Mouse (Mus musculus) urinary bladder, postnatal 10 days (tissue): ENCODE data around the gene Hscb.
A peak's percentile ranks its signal among the peaks of the same experiment; 100 is the strongest.

Source experiments
- DNase-seq: peaks from one replicate; pipeline ENCODE4 v3.0.0; 2022; ENCODE audit warnings: low spot score

Gene Hscb

DNA sequence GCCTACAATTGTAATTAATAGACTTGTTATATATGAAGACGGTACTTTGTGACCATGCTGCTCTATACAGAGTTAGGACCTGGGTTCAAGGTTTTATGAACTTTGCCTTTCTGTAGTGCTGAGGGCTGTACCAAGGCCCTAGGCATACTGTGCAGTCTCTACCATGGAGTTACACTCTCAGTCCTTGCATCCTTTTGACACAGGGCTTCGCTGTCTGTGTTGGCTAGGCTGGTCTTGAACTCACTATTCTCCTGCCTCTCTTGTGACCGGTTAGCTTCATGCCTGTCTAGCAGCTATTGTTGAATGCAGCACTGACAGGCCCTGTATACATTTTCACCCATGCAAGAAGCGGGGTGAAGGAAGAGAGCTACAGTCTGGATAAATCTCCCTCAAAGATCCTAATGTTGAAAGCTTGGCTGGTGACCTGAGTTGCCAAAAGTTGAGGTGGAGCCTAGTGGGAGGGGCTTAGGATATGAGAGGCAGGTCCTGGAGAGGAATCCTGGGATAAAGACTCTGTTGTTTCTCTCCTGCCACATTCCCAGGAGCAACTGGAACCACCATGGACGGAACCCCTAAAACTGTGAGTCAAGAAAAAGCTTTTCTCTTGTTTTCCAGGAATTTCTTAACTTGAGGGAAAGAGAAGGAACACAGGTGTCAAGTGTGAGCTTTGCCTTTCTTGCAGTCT, 8.4 kb downstream of the Hscb start:
- DNase-seq, result no peak

DNA sequence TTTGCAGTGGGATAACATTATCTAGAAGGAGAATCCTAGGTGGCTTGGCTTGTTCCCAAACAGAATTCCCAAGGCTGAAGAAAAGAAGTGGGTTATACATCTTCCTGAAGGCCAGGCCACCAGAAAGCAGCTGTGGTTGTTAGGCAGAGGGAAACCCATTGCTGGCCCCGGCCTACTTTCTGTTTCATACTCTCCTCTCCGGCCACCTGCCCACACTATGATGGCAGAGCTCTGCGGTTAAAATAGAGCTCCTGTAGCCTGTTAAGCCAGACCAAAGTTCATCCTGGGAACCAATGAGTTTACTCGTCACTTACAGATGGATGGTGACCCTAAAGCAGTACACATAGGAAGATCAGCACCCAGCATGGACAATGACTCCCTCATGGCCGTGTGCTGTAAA, 12.0 kb downstream of the Hscb start:
- DNase-seq, result no peak

DNA sequence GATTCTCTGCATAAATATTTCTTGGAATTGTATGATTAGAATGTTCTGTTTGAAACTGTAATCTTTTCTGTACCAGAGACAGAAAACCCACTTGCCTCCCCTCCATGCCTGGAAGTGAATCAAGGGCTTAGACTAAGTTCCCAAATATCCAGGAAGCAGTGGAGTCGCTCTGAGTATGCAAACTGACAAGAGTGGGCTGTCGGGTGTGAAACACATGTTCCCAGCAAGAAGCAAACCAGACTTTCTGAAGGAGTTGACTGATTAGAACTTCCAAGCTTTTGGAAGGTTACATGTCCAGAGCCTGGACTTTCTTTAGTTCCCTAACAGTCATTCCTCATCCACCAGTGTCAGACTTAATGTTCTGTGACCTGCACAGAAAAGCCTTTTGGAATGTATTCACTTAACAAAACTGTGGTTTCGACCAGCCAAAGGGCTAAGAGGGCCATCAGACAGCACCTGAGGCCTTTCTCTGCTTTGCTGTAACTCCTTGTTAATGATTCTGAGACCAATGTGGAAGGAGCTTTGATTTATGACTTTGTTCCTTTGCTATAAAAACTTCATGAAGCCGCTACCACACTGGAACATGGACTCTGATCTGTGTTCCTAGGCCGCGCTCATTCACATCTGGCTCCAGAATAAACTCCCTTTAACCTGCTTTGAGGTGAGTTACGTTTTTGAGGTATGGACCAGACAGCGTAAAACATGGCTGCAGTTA, 12.6 kb downstream of the Hscb start:
- DNase-seq, result no peak

DNA sequence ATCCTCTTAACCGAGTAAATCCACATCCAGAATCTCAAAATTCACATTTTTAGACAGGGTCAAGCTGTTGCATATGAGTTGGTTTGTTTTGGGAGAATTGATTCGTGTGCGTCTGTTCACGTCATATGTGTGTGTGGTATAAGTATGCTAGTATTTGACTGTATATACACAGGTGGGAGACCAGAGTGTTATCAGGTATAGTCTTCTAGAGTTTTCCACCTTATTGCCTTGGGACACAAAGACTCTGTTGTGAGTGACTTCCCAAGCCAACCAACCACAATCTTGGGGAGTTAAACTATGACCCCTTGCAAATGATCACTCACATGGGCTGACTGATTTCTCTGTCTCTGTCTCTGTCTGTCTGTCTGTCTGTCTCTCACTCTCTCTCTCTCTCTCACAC, 15.2 kb downstream of the Hscb start:
- DNase-seq, result no peak

DNA sequence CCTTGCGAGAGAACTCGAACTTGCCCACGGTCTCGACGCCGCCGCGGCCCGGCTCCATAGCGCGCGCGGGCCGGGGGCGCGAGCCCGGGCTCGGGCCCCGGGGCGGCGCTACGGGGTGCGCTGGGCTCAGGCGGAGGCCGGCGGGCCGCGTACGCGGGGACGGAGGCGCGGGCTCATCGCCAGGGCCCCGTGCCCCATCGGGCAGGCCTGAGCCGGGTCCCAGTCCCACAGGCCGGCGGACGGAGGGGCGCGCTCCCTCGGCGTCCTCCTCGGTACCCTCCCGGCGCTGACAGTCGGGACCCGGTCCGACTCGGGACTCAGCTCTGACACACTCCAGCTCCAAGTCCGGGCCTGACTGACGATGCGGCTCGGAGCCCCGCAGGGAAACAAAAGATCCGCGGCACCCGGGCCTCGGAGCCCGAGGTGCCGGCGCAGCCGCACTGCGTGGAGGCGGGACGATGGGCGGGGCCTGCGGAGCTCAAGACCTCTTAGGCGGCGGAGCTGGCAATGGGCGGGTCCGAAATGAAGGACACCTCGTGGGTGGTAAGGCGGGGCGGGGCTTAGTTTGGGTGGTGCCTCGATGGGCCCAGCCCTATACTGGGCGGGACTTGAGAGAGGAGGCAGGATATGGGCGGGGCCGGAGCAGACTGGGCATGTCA, 29.8 kb downstream of the Hscb start, which contains the start of gene Ulk1:
Gene Ulk1, minus strand, starts transcription at position 431 of the 659 bp plus-strand sequence.
- peak; percentile 99 for DNase-seq

DNA sequence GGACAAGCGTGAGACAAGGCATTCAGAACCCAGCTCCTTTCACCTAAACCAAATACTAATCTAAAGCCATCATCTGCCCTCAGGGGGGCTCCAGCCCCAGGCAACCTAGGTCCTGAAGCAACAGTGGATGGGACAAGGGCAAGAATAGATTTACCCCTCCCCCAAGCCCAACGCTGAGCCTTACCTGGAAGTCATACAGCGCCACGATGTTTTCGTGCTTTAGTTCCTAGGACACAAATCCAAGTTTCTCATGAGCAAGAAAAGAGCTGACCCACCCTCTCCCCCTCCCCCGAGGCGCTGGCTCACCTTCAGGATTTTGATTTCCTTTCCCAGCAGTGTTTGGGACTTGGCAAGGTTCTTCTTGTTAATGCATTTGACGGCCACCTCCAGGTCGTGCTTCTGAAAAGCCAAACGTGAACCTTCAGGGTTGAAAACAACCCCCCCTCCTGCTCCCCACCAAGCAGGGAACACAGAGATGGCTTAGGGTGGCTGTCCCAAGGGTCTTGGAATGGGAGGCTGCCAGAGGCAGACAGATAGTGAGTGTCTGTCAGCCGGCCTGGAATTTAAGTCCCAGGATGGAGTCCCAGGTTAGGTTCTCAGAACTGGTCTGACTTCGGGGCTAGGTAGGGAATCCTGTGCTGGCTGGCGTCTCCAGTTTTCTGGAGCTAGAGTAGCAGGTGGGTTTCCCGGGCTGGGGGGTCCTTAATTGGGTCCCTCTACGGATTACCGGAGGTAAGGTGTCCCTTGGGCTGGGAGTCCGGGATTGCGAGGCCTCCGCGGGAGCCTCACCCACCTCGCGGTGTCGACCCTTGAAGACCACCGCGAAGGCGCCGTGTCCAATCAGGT, 30.5 kb downstream of the Hscb start:
- no peak for DNase-seq

DNA sequence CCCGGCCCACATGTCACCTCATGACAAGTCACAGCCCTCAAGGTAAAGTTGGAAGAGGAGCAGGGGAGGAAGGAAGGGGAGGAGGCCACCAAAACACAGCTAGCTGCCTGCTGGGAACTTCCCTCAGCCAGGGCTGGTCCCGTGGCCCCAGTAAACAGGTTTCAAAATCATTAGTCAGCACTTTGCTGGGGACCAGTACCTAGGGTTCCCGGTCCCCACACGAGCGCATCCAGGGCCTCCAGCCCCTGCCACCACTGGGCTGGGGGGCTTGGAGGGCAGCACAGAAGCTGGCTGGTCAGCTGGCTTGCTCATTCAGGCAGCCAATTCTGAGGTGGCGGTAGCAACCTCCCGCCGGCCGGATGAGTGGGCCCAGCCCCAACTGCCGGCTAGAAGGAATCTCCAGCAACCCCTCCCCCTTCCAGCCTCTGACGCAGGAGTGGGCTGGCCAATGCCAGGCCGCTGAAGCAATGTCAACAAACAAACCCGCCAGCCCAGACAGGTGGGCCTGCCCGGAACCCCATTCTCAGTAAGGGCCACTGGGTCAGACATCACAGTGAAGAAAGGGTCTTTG, 31.4 kb downstream of the Hscb start:
- DNase-seq, result peak; percentile 73

DNA sequence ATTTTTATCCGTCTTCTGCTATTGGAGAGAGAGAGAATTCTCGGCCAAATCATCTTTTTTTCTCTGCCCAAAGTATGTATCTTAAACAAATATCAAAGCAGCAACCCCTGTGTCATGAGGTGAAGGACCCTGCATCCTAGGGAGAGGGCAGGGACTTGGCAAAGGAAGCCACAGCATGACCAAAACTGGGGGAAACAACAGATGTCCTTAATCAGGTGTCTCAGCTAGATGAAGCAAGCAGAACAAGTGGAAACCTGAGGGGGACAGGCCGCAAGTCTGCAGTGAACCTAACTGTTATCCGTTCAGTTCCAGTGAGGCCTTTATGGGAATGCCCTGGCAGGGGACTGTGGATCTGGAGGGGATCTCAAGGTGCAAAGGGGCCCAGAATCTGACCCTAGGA, 32.1 kb downstream of the Hscb start:
- DNase-seq, result no peak

DNA sequence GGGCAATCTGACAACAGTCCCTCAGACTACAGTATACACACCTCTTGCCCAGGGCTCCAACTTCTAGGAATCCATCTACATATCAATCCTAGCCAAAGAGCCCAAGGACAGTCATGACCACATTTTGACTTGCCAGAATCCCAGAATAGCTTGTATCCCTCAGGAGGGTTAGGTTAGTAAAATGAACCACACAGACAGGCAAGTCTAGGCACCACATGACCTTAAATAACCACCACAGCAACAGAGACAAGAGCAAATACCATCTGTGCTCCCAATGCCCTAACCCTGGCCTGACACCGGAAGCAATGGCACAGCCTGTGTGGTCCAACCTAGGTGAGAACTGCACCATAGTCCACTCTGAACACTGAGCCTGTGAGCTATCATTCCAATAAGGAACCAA, 32.9 kb downstream of the Hscb start:
- DNase-seq, result no peak

DNA sequence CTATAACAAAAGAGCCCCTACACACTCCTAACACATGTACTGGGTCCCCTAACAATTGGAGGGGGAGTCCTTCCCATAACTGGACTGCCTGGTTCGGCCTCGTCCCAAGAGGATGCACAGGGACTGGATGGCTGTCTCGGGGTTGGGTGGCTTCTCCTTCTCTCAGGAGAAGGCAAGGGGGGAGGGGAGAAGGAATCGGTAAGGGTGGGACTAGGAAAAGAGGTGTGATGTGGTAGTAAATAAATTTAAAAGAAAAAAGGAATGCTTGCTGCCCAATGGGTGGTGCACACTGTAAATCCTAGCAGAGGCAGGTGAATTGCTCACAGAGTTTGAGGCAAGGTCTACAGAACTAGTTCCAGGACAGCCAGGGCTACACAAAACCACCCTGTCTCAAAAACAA, 33.4 kb downstream of the Hscb start:
- DNase-seq, result no peak

DNA sequence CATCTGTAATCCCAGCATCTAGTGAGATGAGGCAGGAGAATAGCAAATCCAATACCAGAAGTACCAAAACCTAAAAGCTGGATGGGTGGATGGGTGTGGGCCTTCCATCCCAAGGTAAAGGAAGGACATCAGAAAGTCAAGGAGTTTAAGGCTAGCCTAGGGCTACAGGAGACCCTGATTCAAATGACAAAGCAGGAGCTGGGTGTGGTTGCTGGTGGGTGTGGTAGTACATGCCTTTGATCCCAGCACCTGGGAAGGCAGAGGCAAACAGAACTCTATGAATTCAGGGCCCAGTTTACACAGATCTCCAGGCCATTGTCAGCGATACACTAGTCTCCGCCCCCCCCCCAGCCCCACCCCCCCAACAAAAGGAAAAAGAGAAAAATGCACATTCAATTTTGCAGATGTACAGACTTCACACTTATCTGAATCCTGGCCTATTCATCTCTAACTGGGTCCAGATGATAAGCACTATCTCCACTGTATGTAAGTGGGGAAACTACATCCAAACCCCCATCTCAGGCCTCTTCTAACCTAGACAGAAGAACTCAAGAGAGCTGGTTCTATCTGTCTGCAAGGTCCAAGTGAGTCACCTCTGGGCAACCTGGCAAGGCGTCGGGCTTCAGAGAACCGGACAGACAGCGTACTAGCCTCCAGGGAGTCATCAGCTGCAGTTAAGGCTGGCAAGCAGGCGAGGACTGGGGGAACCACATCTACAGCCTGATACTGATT, 35.4 kb downstream of the Hscb start:
- DNase-seq, result no peak

DNA sequence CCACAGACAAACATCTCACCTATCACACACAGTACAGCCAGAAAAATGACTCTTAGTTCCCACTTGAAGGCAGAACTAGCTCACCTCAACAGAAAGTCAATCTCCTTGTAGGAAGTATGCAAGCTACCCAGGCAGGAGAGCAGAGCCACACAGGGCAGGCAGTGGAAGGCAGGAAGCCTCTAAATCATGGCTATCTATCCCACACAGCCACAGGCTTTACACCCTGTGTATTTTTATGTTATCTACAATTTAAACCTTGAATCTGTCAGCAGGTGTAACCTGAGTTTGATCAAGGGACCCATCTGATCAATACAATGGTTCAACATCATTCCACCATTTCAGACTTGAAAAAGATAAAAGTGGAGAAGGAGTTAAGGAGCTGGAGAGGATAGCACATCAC, 36.8 kb downstream of the Hscb start:
- DNase-seq, result no peak

DNA sequence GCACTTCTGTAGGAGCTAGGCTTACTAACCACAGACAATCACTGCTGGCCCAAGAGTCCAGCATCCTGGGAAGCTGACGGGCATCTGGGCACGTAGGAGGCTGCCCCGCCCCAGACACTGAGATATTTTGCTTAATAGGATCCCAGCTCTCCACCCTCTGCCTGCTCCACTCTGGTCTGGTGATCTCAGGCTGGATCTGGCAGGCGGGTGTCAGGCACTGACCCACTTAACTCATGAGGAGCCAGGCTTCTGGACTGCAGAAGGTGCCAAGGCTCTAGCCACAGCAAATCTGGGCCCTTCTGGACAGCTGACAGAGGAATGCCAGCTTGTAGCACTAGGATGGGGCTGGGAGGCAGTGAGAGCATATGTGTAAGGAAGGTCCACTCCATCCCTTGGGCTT, 37.4 kb downstream of the Hscb start:
- no peak for DNase-seq

DNA sequence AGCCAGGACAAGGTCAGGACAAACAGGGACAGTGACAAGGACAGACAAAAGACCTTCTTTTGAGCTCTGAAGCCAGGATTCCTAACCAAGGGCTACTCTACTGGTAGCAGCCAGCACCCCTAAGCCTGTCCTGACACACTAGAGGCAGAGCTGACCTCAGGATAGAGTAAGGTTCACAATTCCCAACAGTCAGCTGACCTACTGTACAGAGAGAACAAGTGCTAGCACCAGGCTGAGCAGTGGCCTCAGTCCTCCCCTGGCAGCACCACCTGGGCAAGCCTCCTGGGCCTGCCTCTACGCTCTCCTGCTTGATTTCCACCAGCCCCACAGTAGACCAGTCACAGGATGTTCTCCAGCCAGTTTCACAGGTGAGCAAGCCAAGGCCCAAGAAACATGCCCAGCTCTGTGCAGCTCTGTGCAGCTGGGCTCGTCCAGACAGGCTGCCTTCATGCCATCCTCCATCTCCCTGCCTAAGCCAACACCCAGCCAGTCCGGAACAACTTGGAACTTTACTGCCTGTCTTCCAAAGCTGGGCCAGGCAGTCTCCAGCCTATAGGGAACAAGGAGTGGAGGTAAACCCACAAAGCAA, 38.4 kb downstream of the Hscb start:
- DNase-seq, result no peak

DNA sequence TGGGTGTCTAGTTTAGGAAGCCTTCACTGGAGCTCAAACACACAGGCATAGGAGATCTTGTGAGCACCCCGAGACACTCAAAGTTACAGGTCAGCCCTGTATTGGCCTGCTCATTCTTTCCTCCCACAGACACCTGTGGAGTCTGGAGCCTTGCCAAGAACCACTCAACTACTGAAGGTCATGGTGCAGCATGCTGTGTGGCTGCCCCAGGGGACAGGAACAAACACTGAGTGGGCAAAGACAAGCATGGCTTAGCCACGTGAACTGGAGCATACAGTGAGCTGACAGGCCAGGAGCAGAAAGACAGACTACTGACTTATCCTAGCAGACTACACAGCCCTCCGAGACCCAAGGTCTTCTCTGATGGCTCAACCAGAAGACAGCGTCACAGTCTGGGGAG, 41.9 kb downstream of the Hscb start:
- DNase-seq, result no peak

DNA sequence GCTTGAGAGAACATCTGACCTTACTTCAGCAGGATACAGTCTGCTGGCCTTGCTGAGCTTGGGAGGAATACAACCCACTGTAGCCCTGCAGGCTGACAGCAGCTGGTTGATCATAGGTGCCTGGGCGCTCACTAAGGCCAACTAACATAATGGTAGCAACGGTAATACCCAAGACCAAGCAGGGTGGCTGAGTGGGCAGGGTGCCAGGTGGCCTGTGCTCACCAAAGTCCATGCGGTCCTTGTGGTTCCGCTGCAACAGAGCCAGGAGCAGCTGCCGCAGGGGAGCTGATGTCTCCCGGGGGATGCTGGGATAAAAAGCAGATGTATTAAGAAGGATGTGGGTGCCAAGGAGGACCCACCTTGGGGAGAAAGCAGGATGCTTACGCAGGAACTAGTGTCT, 45.2 kb downstream of the Hscb start:
- DNase-seq, result no peak

DNA sequence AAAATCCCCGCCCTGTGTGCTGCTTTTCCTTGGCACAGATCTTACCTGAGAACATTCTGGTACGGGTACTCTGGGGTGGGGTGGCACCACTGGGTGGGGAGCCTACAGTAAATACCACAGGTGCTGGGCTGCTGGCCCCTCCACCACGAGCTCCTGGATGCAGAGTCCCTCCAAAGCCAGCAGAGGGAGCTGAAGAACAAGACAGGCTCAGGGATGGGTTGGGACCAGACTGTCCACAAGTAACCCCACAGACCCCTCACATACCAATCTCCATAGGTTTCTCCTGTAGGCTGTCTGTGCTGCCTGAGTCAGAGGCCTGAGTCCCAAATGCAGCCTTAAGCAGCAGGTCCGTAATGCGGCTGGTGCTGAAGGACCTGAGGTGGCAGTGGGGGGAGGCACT, 50.9 kb downstream of the Hscb start:
- no peak for DNase-seq

DNA sequence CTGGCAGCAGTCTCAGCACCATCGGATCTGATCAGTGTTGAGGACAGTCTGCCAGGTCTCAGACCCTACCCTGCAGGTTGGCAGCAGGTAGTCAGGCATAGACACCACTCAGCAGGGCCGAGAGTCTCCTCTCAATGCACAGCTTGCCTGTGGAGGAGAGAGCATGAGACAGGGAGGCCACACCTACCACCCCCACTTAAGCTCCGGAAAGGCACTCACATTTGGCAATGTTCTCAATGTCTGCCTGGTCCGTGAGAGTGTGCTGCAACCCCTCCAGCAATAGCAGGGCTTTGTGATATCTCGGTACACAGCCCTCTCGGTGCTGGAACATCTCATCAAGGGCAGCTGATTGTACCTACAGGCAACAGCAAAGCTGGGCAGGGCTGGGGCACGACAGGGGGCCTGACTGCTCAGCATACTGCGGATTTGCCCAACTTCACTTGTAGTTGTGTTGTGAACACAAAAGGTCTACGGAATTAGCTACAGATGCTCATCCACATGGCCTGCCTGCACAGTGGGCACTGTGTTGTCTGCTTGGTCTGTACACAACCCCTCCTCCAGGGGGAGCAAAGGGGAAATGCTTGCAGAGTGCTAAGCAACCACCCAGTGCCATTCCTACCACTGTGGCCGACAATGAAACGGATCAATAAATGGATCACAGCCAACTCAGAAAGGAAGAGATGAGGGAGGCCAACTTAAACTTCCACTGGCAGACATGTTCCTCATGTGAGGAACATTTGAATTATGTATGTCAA, 53.3 kb downstream of the Hscb start:
- no peak for DNase-seq

DNA sequence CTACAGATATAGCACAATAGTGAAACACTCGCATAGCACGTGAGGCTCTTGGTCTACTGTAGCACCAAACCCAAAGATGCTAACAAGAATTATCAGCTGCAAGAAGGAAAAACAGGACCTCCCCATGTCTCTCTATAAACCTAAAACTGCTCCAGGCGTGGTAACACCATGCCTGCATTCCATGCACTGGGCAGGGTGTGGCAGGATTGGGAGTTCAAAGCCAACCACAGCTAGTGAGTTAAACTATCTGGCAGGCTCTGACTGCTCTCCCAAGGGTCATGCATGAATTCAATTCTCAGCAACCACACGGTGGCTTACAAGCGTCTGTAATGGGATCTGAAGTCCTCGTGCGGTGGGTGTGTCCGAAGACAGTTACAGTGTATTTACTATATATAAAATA, 56.4 kb downstream of the Hscb start:
- DNase-seq, result no peak

DNA sequence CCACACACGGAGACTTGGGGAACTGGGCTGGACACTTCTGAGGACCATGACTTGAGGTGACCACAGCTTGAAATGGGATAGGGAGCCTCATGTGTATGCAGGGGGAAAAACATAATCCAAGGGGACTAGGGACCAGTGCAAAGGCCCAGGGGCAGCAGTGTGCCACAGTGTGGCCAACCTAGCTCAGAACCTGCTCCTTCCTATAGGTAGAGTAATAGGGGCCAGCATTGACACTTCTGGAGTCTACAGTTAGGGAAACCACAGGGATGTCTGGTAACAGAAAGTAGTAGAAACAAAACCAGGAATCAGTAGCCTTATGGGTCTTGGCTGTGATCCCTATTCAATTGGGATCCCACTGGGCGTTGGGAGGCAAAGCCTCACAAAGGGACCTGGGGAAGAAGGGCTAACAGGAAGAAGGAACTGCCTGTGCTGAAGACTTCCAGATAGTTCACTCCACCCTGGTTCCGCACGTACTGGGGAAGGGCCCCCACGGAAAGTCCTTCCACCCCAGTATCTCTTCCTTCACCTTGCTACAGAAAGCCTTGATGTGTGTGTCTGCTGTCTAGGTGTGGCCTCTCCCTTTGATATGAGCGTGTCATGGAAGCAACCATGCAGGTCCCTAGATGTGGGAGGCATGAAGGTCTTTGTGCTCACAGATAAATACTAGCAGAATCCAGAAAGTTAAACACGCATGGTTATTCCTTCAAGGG, 57.9 kb downstream of the Hscb start:
- no peak for DNase-seq
